Mouse (Mus musculus) spleen, postnatal 4 days (tissue): ENCODE results near the gene Zfp536.

Experiments used
- DNase-seq, 2 experiments: peaks; one replicate each; pipeline ENCODE4 v3.0.0; 2022; ENCODE audit warnings: low spot score in 2 of 2

Gene Zfp536

DNA sequence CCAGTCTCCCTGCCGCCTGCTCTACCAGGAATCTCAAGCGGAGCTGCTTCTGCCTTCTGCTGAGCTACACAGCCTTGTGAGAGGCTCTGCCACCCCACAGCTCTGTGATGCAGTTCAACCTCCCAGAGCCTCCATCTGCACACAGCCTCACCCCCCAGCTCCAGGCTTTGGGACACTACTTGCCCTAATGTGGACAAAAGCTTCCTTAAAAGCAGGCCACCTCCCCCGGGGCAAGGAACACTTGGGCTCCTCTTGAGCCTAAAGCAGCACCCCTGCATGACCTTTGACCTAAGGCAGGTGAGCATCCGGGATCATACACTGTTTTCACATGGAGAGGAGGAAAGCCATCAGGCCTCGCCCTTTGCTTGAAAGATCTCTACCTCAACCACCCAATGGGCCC lies 219.0 kb downstream of the Zfp536 start:
- no peak for DNase-seq

DNA sequence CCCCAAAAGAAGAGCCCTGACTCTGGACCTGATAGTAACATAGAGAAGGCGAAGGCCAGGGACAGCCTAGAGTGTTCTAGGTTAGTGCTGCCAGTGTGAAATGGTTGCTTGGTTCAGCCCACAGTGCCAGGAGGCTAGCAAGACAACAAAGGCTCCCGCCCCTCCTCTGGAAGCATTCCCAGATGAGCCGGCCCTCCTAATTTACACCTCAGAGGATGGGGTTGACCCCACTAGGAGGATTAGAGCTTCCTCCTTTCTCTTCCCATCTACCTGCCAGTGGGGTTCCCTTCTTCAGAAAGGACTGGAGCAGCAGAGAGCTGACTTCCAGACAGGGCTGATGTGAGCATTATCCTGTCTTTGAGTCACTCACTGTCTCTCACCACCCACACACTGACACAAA lies 219.8 kb downstream of the Zfp536 start:
- no peak for DNase-seq

GRCm38 (mm10) chr7:37552384-37552783 lies 221.1 kb downstream of the Zfp536 start:
- no peak for DNase-seq

- DNase-seq, result no peak
These were observed 224.6 kb downstream of the Zfp536 start for GRCm38 (mm10) chr7:37548805-37549204.

DNA sequence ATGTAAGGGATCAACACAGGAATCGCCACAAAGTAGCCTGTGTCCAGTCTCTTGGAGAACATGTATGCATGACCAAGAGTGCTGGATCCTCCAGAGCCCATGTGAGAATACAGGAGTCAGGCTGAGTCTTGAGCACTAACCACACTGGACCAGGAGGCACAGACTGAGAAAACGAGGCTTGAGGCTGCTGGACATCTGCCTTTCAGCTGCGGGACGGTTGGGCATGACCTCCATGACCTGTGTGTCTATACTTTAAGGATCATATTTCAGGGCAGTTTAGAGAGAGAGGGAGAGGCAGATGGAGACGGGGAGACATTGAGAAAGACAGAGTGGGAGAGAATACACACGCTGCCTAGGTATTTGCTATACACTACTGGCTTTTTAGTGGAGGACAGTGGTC lies 229.4 kb downstream of the Zfp536 start:
- no peak for DNase-seq

DNA sequence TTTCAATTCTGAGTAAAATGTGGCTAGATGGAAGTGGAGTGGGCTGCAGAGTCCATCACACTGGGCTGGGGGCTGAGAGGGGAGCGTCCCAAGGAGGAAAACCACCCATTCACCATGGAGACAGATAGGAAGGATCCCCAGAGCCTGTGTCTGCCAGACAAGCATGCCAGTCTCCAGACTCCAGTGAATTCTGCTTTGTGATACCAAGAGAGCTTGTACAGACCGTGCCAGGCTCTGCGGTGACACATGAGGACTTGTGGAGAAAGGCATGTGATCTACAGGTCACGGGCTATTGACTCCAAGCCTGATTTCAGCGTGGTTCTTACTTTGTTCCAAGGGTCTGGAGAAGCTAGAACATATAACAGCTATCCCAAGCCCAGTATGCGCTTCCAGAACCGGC lies 230.5 kb downstream of the Zfp536 start:
- no peak for DNase-seq

DNA sequence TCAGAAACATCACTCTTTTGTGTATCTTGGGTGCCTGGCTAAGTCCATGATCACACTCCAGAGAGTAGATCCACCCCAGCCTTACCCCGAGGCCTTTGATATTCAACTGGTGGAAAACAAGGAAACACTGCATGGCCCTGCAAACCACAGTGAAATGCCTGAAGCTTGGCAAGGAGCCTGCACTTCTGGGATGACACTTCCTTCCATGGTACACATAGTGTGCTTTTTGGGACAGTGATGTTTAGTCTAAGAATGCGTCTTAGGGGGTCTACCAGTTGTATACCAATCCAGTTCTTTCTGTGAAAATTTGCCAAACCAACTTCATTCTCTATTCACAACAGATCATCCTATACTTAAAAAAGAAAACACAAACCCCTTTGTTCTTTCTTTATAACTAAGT lies 242.3 kb downstream of the Zfp536 start:
- no peak for DNase-seq

GRCm38 (mm10) chr7:37528311-37528710 lies 245.1 kb downstream of the Zfp536 start:
- no peak for DNase-seq

DNA sequence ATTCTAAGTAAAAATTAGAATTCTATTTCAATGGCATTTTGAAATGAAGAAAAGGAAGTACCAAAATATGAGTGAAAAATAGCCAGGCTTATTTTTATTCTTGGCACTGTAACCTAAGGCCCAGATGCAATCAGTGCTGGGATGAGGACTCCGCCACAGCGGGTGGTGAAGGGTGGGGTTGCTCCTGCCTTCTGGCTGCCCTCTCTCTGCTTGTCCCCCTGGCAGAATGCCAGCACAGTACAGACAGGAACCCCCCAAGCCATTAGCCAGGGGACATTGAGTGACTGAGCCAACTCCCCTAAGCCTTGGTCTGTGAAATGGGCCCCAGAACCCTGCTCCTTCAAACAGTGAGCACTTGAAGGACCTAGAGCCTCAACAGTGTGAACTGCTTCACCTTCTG lies 245.6 kb downstream of the Zfp536 start:
- no peak for DNase-seq

DNA sequence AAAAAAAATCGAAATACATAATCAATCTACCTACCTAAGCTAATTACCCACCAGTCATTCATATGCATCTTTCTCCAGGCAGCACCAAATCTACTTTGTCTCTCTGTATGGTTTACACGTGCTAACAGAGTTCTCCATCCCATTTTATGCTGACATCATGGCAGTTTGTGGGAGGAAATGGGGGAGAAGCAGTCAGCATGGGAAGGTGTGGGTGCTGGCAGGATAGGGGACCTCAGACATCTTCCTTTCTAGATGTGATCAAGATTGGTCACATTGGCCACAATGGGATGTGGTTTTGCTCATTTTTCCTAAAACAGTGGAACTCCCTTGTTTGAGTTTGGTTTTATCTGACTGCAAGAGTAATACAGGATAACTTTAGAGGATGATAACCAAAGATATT lies 252.0 kb downstream of the Zfp536 start:
- no peak for DNase-seq

DNA sequence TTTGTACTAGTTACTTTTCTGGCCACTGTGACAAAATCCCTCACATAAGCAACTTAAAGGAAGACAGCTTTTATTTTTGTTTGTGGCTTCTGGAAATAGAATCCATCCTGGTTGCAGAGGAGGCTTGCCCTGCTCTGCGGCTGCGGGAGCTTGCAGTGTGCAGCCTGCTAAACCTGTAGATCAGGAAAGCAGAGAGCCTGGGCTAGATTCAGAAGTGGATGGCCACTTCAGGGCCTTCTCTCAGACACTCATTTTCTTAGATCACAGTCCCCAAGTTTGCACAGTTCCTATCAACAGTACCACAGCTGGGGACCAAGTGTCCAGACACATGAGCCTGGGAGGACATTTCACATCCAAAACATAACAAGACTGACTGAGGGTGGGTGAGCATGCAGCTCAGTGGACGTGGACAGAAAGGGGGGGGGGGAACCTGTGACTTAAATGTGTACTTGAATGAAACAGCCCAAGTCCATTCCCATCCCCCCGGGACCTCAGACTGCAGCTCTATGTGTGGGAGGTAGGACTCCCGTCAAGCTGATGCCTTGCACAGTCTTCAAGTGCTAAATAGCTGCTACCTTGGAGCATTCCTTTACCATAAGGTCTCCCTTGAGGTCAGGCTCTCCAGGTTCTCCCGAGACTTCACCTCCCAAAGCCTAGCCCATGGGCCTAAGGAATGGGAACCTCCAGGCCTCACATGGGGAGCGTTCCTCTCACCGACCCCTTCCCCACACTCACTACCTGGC lies 262.3 kb downstream of the Zfp536 start:
- DNase-seq, result no peak

DNA sequence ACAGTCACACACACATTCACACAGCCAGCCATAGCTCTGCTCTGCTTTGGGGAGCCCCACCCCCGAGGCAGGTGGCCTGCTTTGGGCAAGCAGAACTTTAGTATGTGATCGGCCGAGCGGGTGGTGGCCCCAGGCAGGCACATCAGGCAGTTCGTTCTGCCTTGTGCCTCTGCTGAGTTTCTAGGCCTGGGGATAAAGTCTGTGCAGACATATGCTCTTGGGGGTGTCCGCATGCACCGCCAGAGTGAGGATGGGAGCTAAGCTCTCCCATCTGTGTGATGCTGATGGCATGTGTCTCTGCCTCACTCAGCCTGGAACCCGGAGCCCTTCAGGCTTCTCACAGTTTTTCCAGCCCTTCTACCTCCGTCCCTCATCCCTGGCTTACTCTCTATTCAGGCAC lies 263.7 kb downstream of the Zfp536 start:
- DNase-seq, result no peak

GRCm38 (mm10) chr7:37505548-37505947 lies 267.9 kb downstream of the Zfp536 start:
- DNase-seq, result no peak

DNA sequence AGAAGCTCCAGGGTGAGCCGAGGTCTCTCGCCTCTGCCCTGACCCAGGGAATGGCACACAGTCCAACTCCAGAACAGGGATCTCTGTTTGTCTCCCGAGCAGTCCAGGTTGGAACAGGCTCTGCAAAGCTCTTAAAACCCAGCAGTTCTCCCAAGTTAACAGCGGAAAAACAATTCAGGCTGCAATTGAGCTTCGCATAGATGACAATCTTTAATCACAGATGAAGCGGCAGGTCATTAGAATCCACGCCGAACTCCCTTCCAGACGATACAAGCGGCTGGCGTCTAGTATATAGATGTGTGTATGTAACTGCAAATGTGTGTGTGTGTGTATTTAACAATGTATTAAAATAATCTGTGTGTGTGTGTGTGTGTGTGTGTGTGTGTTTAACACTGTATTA lies 268.3 kb downstream of the Zfp536 start:
- no peak for DNase-seq

DNA sequence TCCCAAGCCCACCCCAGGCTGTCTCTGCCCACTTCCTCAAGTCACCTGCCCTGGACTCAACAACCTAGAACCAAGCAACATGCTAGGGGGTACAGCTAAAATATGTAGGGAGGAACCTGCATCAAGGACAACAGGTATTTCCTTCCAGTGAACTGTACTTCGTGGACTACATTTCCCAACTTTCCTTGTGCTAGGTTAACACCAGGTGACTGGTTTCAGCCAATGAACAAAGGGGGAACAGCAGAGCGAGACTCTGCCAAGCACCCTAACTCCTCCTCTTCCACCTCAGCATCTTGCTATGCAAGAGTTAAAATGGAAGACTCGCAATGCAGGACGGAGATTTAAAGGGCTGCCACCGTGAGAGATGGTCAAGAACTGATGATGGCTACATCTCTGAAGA lies 274.6 kb downstream of the Zfp536 start:
- no peak for DNase-seq

GRCm38 (mm10) chr7:37496491-37496890 lies 276.9 kb downstream of the Zfp536 start:
- DNase-seq, result no peak

DNA sequence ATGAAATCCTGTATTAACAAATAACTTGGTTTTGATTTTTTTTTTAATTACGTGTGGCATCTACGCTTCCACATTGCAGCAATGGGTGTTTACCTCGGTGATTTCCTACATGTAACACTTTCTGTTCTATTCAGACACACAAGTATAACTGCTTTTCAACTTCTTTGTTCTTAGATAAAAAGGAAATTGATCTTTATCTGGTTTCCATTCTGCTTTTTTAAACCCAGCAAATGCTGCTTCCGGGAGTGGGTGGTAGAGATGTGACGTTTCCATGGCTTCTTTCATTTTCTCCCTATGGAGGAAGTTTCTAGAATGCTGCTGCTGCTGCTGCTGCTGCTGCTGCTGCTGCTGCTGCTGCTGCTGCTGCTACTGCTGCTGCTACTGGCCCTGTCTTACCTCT lies 283.1 kb downstream of the Zfp536 start:
- DNase-seq, result no peak

GRCm38 (mm10) chr7:37484946-37485345 lies 288.5 kb downstream of the Zfp536 start:
- no peak for DNase-seq

DNA sequence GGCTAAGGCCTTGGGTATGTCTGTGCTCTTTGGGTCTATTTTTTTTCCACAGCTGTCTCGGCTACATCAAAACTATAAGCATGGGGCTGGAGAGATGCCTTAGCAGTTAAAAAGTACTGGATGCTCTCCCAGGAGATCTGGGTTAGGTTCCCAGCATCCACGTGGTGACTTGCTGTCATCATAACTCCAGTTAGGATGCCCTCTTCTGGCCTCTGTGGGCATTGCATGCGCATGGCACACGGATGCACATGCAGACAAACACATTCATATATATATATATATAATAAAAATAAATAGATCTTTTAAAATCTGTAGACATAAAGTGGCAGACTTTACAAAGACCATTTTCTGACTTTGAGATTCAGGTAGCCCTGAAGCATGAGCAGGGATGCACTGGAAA lies 290.9 kb downstream of the Zfp536 start:
- no peak for DNase-seq

GRCm38 (mm10) chr7:37481165-37481564 lies 292.3 kb downstream of the Zfp536 start:
- DNase-seq, result no peak

- no peak for DNase-seq
These were observed 296.1 kb downstream of the Zfp536 start for GRCm38 (mm10) chr7:37477309-37477708.

DNA sequence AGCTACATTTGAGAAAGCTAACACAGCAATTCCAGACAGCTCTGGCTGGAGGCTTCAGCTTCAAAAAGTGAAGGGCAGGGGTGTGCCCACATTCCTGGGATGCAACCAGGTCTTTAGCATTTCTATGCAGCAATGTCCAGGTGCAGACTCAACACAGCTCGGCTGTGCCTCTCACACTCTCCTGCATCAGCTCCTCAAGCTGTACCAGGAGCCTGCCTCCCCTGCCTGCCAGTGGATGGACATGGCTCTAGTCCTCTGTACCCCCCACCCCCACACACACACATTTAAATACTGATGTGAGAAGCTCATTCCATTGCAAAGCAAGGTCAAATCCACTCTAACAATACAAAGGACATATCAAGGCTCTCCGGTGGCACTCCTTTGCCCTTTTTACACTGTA lies 298.0 kb downstream of the Zfp536 start:
- DNase-seq, result no peak

- DNase-seq, result no peak
These were observed 299.2 kb downstream of the Zfp536 start for GRCm38 (mm10) chr7:37474284-37474683.
